Mouse (Mus musculus) midbrain, embryonic 13.5 days (tissue): Measurements from ENCODE around the gene Fam219b. TPM values are rescaled to one million over a fixed set of nuclear protein-coding genes. Genes with fewer than 3 reads are reported as not detected.

Experiments
- ATAC-seq: fragments of 200-750 bp; cut with Nextera tagmentation; 2 replicates; pipeline ENCODE4 v1.8.0; 2017; ENCODE audit warnings: mild to moderate bottlenecking, moderate TSS enrichment, moderate library complexity
- H3K27ac ChIP-seq: fragments of 300-500 bp; sonication (generic); 2 replicates; pipeline ENCODE4 v1.5.1; 2015; ENCODE audit warnings: inconsistent platforms, mild to moderate bottlenecking, moderate library complexity
- H3K27me3 ChIP-seq: fragments of 300-500 bp; sonication (generic); 2 replicates; pipeline ENCODE4 v1.6.1; 2015; ENCODE audit warnings: mild to moderate bottlenecking, inconsistent platforms
- H3K36me3 ChIP-seq: fragments of 300-500 bp; sonication (generic); 2 replicates; pipeline ENCODE4 v1.6.1; 2015; ENCODE audit warnings: mild to moderate bottlenecking, inconsistent platforms
- H3K4me1 ChIP-seq: fragments of 300-500 bp; sonication (generic); replicated peaks from 2 replicates; pipeline ENCODE4 v1.6.1; 2015; ENCODE audit warnings: inconsistent platforms
- H3K4me2 ChIP-seq: fragments of 300-500 bp; sonication (generic); replicated peaks from 2 replicates; pipeline ENCODE4 v1.6.1; 2015; ENCODE audit warnings: moderate library complexity, mild to moderate bottlenecking, inconsistent platforms
- H3K4me3 ChIP-seq: fragments of 300-500 bp; sonication (generic); replicated peaks from 2 replicates; pipeline ENCODE4 v1.5.1; 2015; ENCODE audit warnings: mild to moderate bottlenecking, inconsistent platforms
- H3K9ac ChIP-seq: fragments of 300-500 bp; sonication (generic); replicated peaks from 2 replicates; pipeline ENCODE4 v1.6.1; 2015; ENCODE audit warnings: mild to moderate bottlenecking, inconsistent platforms
- H3K9me3 ChIP-seq: fragments of 300-500 bp; sonication (generic); 2 replicates; pipeline ENCODE4 v1.6.1; 2016; ENCODE audit warnings: mild to moderate bottlenecking, inconsistent platforms
- WGBS: fragments of 180-500 bp; shearing (Covaris S2); methylation state at CpG from one replicate; pipeline ENCODE4 v1.1.7; 2015; 5-methylcytosine and 5-hydroxymethylcytosine counted together
- polyA plus RNA-seq: library from polyadenylated mRNA; unstranded; fragments of >200 nt; fragmentation: Nextera tagmentation; extraction: Ambion mirVana; gene quantifications from 2 replicates; pipeline ENCODE4 v1.2.1, GENCODE M21; 2015

The Fam219b gene
- polyA plus RNA-seq, 1 experiment from 2014 or later, result 24.2 TPM

DNA sequence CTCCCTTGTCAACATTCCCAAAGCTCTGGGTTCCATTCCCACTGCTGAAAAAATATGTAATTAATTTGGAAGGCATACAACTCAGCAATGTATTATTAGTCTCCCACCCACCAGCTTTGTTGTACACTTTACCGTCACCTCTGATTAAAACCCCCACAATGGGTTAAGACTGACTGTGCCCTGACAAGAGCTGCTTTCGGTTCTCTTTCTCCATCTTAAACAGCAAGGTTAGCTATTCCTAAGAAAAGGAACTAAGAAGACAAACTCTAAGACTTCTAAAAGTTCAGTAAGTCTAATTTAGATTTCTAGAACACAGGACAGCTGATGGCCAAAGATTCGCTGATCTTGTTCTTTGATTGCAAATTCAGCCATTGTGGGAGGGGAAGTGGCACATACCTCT is 19.9 kb downstream of the Fam219b start:
- no peak overlapping the region for H3K4me3 ChIP-seq
- WGBS, result 78% methylated on average over 3 of the region's 3 CpGs
- no peaks in the 10 kb centered on the region for H3K36me3 ChIP-seq
- H3K4me2 ChIP-seq, result no peak overlapping the region
- no peak for ATAC-seq
- no peak overlapping the region for H3K27ac ChIP-seq
- peaks cover 23% of the 10 kb centered on the region for H3K4me1 ChIP-seq
- no peaks in the 10 kb centered on the region for H3K27me3 ChIP-seq
- no peaks in the 10 kb centered on the region for H3K9me3 ChIP-seq
- no peak overlapping the region for H3K9ac ChIP-seq

DNA sequence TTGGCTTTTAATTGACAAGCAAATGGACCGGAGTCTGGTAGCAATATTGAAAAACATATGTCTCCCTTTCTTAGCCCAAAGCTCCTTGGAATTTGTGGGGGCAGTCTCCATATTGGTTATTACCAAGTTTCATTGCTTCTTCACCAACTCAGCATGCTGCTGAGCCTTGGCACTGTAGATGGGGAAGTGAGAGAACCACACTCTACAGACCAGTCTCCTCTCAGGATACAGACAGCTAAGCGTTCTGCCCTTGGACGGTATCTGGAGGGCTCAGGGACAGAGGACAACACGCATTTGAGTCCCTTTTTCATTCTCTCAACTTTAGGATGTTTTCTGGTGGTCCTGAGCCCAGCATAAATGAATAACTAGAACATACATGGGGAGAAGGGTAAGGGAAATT is 21.3 kb downstream of the Fam219b start:
- H3K36me3 ChIP-seq, result no peaks in the 10 kb centered on the region
- no peak overlapping the region for H3K9ac ChIP-seq
- no peaks in the 10 kb centered on the region for H3K9me3 ChIP-seq
- 91% methylated on average over 4 of the region's 4 CpGs for WGBS
- no peak for ATAC-seq
- no peaks in the 10 kb centered on the region for H3K27me3 ChIP-seq
- H3K4me3 ChIP-seq, result no peak overlapping the region
- no peak overlapping the region for H3K4me2 ChIP-seq
- no peak overlapping the region for H3K27ac ChIP-seq
- H3K4me1 ChIP-seq, result peaks cover 33% of the 10 kb centered on the region

GRCm38 (mm10) chr9:57559568-57559967 is 22.2 kb downstream of the Fam219b start:
- no peak overlapping the region for H3K4me2 ChIP-seq
- no peak overlapping the region for H3K27ac ChIP-seq
- no peak overlapping the region for H3K4me3 ChIP-seq
- H3K9ac ChIP-seq, result no peak overlapping the region
- H3K27me3 ChIP-seq, result no peaks in the 10 kb centered on the region
- no peaks in the 10 kb centered on the region for H3K36me3 ChIP-seq
- H3K9me3 ChIP-seq, result no peaks in the 10 kb centered on the region
- ATAC-seq, result no peak
- peaks cover 29% of the 10 kb centered on the region for H3K4me1 ChIP-seq
- WGBS, result 74% methylated on average over 2 of the region's 2 CpGs

DNA sequence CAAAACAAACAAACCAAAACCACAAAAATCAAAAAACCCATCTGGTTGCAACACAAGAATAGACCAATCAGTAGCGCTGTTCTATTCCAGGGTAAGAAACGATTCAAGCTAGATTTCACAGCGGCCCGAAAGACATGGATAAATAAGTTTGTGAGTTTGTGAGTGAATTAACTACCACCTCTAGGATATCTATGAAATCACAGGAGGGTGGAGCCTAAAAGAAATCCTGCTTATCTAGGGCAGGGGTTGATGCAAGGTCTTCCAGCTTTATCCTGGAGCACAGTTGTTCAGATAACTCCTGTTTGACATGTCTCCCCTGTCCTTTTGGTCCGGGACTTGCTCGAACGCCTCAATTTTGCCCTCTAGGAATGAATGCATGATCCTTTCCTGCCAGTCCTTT is 22.9 kb downstream of the Fam219b start:
- H3K4me1 ChIP-seq, result peaks cover 31% of the 10 kb centered on the region
- no peaks in the 10 kb centered on the region for H3K27me3 ChIP-seq
- peak overlapping the region; percentile 91 for H3K27ac ChIP-seq
- 0 out of 2 replicates have a peak, but pooled peaks have one; percentile 1 for ATAC-seq
- peak overlapping the region; percentile 89 for H3K4me2 ChIP-seq
- peak overlapping the region; percentile 51 for H3K4me3 ChIP-seq
- no peaks in the 10 kb centered on the region for H3K36me3 ChIP-seq
- H3K9me3 ChIP-seq, result no peaks in the 10 kb centered on the region
- peak overlapping the region; percentile 61 for H3K9ac ChIP-seq
- WGBS, result 32% methylated on average over 7 of the region's 7 CpGs

DNA sequence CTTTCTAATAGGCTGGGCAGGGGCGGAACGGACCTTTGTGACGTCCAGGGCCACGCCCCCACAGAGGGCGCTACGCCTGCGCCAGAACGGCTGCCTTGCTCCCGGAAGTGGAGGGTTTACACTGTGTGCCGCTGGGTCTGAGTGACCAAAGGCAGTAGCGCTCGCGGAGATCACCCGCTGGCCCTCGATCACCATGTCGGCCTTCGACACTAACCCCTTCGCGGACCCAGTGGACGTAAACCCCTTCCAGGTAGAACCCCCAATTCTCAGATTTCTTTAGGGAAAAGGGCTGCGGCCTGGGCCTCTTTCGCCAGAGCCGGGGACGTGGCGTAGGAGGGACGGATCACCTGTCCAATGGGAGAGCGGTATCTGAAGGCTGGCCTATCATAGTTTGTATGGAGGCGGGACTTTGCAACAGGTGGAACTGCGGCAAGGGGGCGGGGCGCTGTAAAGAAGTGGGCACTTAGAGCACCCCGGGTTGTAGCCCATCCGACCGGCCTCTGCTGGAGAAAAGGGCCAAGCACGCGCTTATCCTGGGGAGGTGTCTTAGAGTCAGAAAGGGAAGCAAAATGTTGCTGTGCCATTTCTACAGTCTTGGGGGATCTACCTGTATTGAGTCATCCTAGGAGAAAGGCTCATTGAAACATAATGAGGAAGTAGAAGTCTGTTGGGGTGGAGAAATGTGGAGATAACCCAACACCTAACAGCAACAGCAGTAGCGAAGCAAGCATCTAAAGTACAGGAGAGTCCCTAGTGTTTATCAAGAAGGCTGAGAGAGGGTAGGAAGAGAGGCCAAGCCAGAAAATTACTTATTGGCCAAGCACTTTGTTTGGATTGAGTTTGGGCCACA is 23.8 kb downstream of the Fam219b start, which contains the start of gene Scamp2:
TSS of gene Scamp2 (plus strand) at position 83 of the 850 bp plus-strand sequence.
- Histone ChIP-seq H3K36me3 (peaks cover 5% of the 10 kb centered on the region; the same call in 1 of the 2 replicates), H3K4me1 (peaks cover 39% of the 10 kb centered on the region), H3K9me3 (no peaks in the 10 kb centered on the region), H3K4me3 (peak within 1 kb of the TSS; percentile 51), H3K27ac (peak within 1 kb of the TSS; percentile 91), H3K9ac (peak within 1 kb of the TSS; percentile 61), H3K4me2 (peak within 1 kb of the TSS; percentile 89), H3K27me3 (no peaks in the 10 kb centered on the region)
- ATAC-seq, result peak; percentile 100
- WGBS, result 1% methylated on average over 37 of the region's 37 CpGs

DNA sequence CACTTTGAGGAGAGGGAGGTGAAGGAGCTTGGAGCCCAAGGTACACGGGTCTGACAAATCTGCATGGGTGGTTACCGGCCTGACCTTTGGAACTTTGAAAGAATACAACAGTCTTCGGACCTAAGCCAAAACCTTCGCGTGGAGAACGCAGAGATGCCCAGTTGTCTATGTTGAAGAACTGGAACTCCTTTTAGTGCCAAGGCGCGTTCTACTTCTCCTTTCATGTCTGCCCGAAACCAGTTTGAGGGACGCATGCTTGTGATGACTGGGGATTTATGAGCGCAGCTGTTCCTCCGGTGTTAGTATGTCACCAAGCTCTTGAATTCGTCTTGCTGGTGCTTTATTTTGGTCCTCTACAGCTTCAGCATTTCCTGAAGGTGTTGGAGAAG is 24.4 kb downstream of the Fam219b start:
- Histone ChIP-seq H3K9ac (peak overlapping the region; percentile 61; the same call in 1 of the 2 replicates), H3K4me2 (peak overlapping the region; percentile 89)
- WGBS, result 86% methylated on average over 13 of the region's 13 CpGs

DNA sequence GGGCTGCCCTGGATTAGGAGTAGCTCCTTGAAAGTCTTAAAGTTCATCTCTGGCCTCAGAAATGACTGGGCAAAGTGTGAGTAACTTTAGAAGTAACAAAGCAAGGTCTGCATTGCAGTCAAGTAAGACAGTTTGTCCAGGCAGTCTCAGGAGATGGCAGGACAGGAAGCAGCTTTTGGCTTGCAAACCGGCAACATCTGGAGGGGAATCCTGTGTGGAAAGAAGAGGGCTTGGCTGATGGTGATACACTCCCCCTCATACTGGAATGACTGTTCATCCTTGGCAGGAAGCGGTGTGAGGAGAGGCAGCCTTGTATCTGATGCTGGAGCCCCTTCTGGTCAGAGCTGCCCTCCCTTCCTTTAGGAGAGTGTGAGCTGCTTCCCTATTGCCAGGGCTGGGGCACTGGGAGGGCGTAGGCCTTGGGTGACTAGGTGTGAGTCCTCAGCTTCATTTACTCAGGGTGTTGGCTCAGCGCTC is 25.6 kb downstream of the Fam219b start:
- Histone ChIP-seq H3K4me3 (no peak overlapping the region), H3K27ac (no peak overlapping the region), H3K27me3 (no peaks in the 10 kb centered on the region), H3K9ac (no peak overlapping the region), H3K4me2 (no peak overlapping the region), H3K36me3 (peaks cover 7% of the 10 kb centered on the region), H3K4me1 (peaks cover 39% of the 10 kb centered on the region), H3K9me3 (no peaks in the 10 kb centered on the region)
- ATAC-seq, result no peak
- WGBS, result 91% methylated on average over 4 of the region's 4 CpGs

More for the DNA sequence above, 24.4 kb downstream of the Fam219b start:
- Histone ChIP-seq H3K27ac (no peak overlapping the region), H3K4me1 (peaks cover 39% of the 10 kb centered on the region), H3K36me3 (peaks cover 5% of the 10 kb centered on the region; the same call in 1 of the 2 replicates), H3K27me3 (no peaks in the 10 kb centered on the region), H3K9me3 (no peaks in the 10 kb centered on the region), H3K4me3 (peak overlapping the region; percentile 51)
- no peak for ATAC-seq

GRCm38 (mm10) chr9:57564609-57565008 is 27.3 kb downstream of the Fam219b start:
- H3K9me3 ChIP-seq, result no peaks in the 10 kb centered on the region
- no peak overlapping the region for H3K4me2 ChIP-seq
- no peak overlapping the region for H3K27ac ChIP-seq
- H3K9ac ChIP-seq, result no peak overlapping the region
- 92% methylated on average over 6 of the region's 6 CpGs for WGBS
- H3K27me3 ChIP-seq, result no peaks in the 10 kb centered on the region
- no peak overlapping the region for H3K4me3 ChIP-seq
- H3K4me1 ChIP-seq, result peaks cover 39% of the 10 kb centered on the region
- H3K36me3 ChIP-seq, result peaks cover 23% of the 10 kb centered on the region
- ATAC-seq, result no peak

- Histone ChIP-seq H3K9me3 (no peaks in the 10 kb centered on the region), H3K27ac (peak overlapping the region; percentile 32; the same call in 1 of the 2 replicates), H3K4me1 (peaks cover 36% of the 10 kb centered on the region), H3K27me3 (no peaks in the 10 kb centered on the region), H3K4me2 (no peak overlapping the region), H3K9ac (no peak overlapping the region), H3K4me3 (no peak overlapping the region), H3K36me3 (peaks cover 31% of the 10 kb centered on the region)
- ATAC-seq, result no peak
- WGBS, result 74% methylated on average over 10 of the region's 10 CpGs
Observed at GRCm38 (mm10) chr9:57565741-57566221, 28.5 kb downstream of the Fam219b start.

GRCm38 (mm10) chr9:57566846-57567245 is 29.5 kb downstream of the Fam219b start:
- no peak overlapping the region for H3K9ac ChIP-seq
- 60% methylated on average over 8 of the region's 8 CpGs for WGBS
- H3K9me3 ChIP-seq, result no peaks in the 10 kb centered on the region
- no peaks in the 10 kb centered on the region for H3K27me3 ChIP-seq
- no peak for ATAC-seq
- H3K4me3 ChIP-seq, result no peak overlapping the region
- peaks cover 29% of the 10 kb centered on the region for H3K4me1 ChIP-seq
- H3K27ac ChIP-seq, result no peak overlapping the region
- peaks cover 40% of the 10 kb centered on the region for H3K36me3 ChIP-seq
- no peak overlapping the region for H3K4me2 ChIP-seq

- 96% methylated on average over 6 of the region's 6 CpGs for WGBS
- Histone ChIP-seq H3K4me1 (peaks cover 12% of the 10 kb centered on the region), H3K36me3 (peaks cover 49% of the 10 kb centered on the region), H3K9ac (no peak overlapping the region), H3K9me3 (no peaks in the 10 kb centered on the region), H3K27ac (no peak overlapping the region), H3K4me2 (no peak overlapping the region), H3K27me3 (no peaks in the 10 kb centered on the region), H3K4me3 (no peak overlapping the region)
- no peak for ATAC-seq
Observed at GRCm38 (mm10) chr9:57568500-57568899, 31.2 kb downstream of the Fam219b start.

- no peak for ATAC-seq
- H3K4me2 ChIP-seq, result no peak overlapping the region
- no peaks in the 10 kb centered on the region for H3K9me3 ChIP-seq
- H3K9ac ChIP-seq, result no peak overlapping the region
- H3K4me1 ChIP-seq, result no peaks in the 10 kb centered on the region
- H3K27me3 ChIP-seq, result no peaks in the 10 kb centered on the region
- no peak overlapping the region for H3K4me3 ChIP-seq
- H3K27ac ChIP-seq, result no peak overlapping the region
- H3K36me3 ChIP-seq, result peaks cover 52% of the 10 kb centered on the region
Observed at GRCm38 (mm10) chr9:57574397-57574796, 37.1 kb downstream of the Fam219b start.
